Mouse (Mus musculus): Measurements from ENCODE around the gene Slbp. TPM values are rescaled to one million over a fixed set of nuclear protein-coding genes. Genes with fewer than 3 reads are reported as not detected.
A peak's percentile ranks its signal among the peaks of the same experiment; 100 is the strongest.

Gene Slbp
- polyA plus RNA-seq, 1 experiment from 2014 or later: 138 TPM

DNA sequence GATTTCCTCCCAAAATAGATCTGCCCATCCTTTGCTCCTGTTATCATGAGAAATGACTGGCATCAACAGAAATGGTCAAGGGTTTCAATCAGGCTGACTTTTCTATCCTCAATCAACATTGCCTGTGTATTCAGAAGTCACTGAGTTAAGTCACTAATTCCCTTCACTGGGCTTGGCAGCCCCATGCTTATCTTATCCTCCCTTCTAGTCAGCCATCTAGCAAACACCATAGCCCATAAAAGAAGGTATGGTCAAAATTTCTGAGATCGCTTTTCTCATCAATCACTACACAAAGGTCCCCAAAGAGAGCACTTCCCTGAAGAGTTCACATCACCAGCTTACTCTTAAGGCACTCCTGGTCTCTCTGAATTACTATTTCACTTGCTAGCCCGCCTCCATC, 1.4 kb downstream of the Slbp start:
- H3K36me3 ChIP-seq (ENCODE audit: control insufficient read depth, insufficient read depth): peaks cover 43% of the 10 kb centered on the region
- H3K4me1 ChIP-seq (ENCODE audit: control insufficient read depth, insufficient read depth, low read length): peaks cover 23% of the 10 kb centered on the region

GRCm38 (mm10) chr5:33640652-33641051, 11.7 kb downstream of the Slbp start:
- H3K4me1 ChIP-seq (ENCODE audit: control insufficient read depth, insufficient read depth, low read length): no peaks in the 10 kb centered on the region
- H3K36me3 ChIP-seq (ENCODE audit: control insufficient read depth, insufficient read depth): peaks cover 59% of the 10 kb centered on the region
- no peak for ATAC-seq (replicated peaks; ENCODE audit: extremely low read depth, insufficient read depth, low FRiP score)
- H3K27me3 ChIP-seq (ENCODE audit: control insufficient read depth, insufficient read depth, low read length): no peaks in the 10 kb centered on the region
- no peak overlapping the region for H3K4me2 ChIP-seq (ENCODE audit: low read depth, low read length)
- H3K27ac ChIP-seq (ENCODE audit: low read length): no peak overlapping the region
- 37% methylated on average over 3 of the region's 3 CpGs for WGBS
- H3K4me3 ChIP-seq (ENCODE audit: low read length): no peak overlapping the region
- no peaks in the 10 kb centered on the region for H3K9me3 ChIP-seq (replicated peaks; ENCODE audit: control insufficient read depth, low read length)
- H3K9ac ChIP-seq (ENCODE audit: low read length): no peak overlapping the region

More for the DNA sequence above, 1.4 kb downstream of the Slbp start:
- Histone ChIP-seq H3K4me2 (ENCODE audit: low read depth, low read length) (peak overlapping the region; percentile 74), H3K9me3 (replicated peaks; ENCODE audit: control insufficient read depth, low read length) (no peaks in the 10 kb centered on the region), H3K27ac (ENCODE audit: low read length) (peak overlapping the region; percentile 87), H3K4me3 (ENCODE audit: low read length) (peak overlapping the region; percentile 68), H3K27me3 (ENCODE audit: control insufficient read depth, insufficient read depth, low read length) (no peaks in the 10 kb centered on the region), H3K9ac (ENCODE audit: low read length) (peak overlapping the region; percentile 69)
- ATAC-seq (replicated peaks; ENCODE audit: extremely low read depth, insufficient read depth, low FRiP score): no peak
- 12% methylated on average over 2 of the region's 2 CpGs for WGBS

- H3K9me3 ChIP-seq (replicated peaks; ENCODE audit: control insufficient read depth, low read length): no peaks in the 10 kb centered on the region
- H3K27ac ChIP-seq (ENCODE audit: low read length): no peak overlapping the region
- H3K4me2 ChIP-seq (ENCODE audit: low read depth, low read length): no peak overlapping the region
- no peaks in the 10 kb centered on the region for H3K27me3 ChIP-seq (ENCODE audit: control insufficient read depth, insufficient read depth, low read length)
- no peak overlapping the region for H3K4me3 ChIP-seq (ENCODE audit: low read length)
- WGBS: 48% methylated on average over 4 of the region's 4 CpGs
- peaks cover 46% of the 10 kb centered on the region for H3K36me3 ChIP-seq (ENCODE audit: control insufficient read depth, insufficient read depth)
- ATAC-seq (replicated peaks; ENCODE audit: extremely low read depth, insufficient read depth, low FRiP score): no peak
- no peak overlapping the region for H3K9ac ChIP-seq (ENCODE audit: low read length)
- no peaks in the 10 kb centered on the region for H3K4me1 ChIP-seq (ENCODE audit: control insufficient read depth, insufficient read depth, low read length)
These were observed 13.5 kb downstream of the Slbp start for GRCm38 (mm10) chr5:33638826-33639225.

DNA sequence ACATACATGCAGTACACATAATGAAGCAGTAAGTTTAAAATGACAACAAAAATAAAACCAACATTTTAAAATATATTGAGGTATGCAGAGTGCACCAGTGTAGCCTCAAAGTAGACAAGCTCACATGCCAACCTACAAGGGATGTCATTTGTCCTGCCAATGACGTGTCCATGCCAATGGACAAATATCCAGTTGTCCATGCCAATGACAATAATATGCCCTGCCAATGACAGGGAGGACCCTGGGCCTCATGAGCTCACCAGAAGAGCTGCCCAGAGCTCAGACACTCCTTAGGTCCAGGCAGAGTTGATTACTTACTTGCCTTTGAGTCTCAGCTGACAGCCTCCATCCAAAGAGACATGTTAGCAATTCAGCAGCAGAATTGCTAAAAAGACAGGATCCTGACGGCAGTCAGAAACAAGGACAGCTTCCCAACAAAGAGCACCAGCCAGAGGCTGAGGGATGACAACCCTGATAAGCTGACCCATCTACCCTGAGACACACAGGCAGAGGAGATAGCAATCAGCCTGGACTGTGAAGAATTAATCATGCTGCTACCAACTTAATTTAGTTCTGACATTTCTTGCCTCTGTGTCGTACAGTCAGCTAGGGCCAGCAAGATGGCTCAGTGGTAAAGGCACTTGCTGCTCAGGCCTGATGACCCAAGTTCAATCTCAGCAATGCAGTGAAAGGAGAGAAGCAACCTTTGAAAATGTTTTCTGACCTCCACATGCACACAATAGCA, 14.6 kb downstream of the Slbp start:
- 74% methylated on average over 3 of the region's 3 CpGs for WGBS
- peaks cover 36% of the 10 kb centered on the region for H3K36me3 ChIP-seq (ENCODE audit: control insufficient read depth, insufficient read depth)

DNA sequence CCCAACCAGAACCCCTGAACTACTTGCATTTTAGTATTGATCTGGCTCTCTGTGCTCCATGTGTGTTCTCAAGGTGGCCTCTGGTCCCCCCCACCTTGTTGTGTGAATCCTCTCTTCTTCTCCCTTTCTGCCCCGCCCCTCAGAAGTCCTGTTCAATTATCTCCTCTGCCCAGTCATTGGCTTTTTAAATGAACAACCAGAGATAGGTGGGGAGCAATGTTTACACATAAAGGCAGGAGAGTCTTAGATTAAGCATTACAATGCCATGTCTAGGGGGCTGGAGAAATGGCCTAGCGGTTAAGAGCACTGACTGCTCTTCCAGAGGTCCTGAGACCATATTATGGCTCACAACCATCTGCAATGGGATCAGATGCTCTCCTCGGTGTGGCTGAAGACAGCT, 17.0 kb downstream of the Slbp start:
- WGBS: 87% methylated on average over 3 of the region's 3 CpGs
- no peak for ATAC-seq (replicated peaks; ENCODE audit: extremely low read depth, insufficient read depth, low FRiP score)

More for the DNA sequence above, 14.6 kb downstream of the Slbp start:
- Histone ChIP-seq H3K4me3 (ENCODE audit: low read length) (no peak overlapping the region), H3K27me3 (ENCODE audit: control insufficient read depth, insufficient read depth, low read length) (no peaks in the 10 kb centered on the region), H3K4me1 (ENCODE audit: control insufficient read depth, insufficient read depth, low read length) (no peaks in the 10 kb centered on the region), H3K27ac (ENCODE audit: low read length) (no peak overlapping the region), H3K9me3 (replicated peaks; ENCODE audit: control insufficient read depth, low read length) (no peaks in the 10 kb centered on the region), H3K9ac (ENCODE audit: low read length) (no peak overlapping the region), H3K4me2 (ENCODE audit: low read depth, low read length) (no peak overlapping the region)
- ATAC-seq (replicated peaks; ENCODE audit: extremely low read depth, insufficient read depth, low FRiP score): no peak

DNA sequence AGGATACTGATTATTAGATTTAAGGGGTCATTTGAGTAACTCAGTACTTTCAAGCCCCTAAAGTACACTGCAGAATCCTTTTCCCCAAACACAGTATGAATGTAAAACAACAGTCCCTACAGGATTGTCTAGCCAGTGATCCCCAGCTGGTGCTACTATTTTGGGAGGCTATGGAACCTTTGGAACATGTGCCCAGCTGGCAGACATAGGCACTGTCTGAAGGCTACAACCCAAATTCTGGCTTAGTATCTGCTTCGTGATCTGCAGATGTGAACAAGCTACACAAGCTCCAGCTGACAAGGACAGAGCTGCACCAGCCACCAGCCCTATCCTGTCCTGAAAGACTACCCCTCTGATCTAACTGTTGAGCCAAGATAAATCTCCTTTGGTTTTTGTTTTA, 19.8 kb downstream of the Slbp start:
- Histone ChIP-seq H3K9me3 (replicated peaks; ENCODE audit: control insufficient read depth, low read length) (no peaks in the 10 kb centered on the region), H3K27me3 (ENCODE audit: control insufficient read depth, insufficient read depth, low read length) (no peaks in the 10 kb centered on the region), H3K4me1 (ENCODE audit: control insufficient read depth, insufficient read depth, low read length) (peaks cover 19% of the 10 kb centered on the region), H3K36me3 (ENCODE audit: control insufficient read depth, insufficient read depth) (peaks cover 8% of the 10 kb centered on the region), H3K9ac (ENCODE audit: low read length) (no peak overlapping the region), H3K4me3 (ENCODE audit: low read length) (no peak overlapping the region), H3K4me2 (ENCODE audit: low read depth, low read length) (no peak overlapping the region), H3K27ac (ENCODE audit: low read length) (no peak overlapping the region)
- WGBS: 79% methylated on average over 1 of the region's 1 CpGs
- ATAC-seq (replicated peaks; ENCODE audit: extremely low read depth, insufficient read depth, low FRiP score): no peak

More for the DNA sequence above, 17.0 kb downstream of the Slbp start:
- H3K4me1 ChIP-seq (ENCODE audit: control insufficient read depth, insufficient read depth, low read length): peaks cover 6% of the 10 kb centered on the region; the same call in 1 of the 2 replicates
- no peak overlapping the region for H3K9ac ChIP-seq (ENCODE audit: low read length)
- H3K36me3 ChIP-seq (ENCODE audit: control insufficient read depth, insufficient read depth): peaks cover 22% of the 10 kb centered on the region
- no peaks in the 10 kb centered on the region for H3K9me3 ChIP-seq (replicated peaks; ENCODE audit: control insufficient read depth, low read length)
- no peak overlapping the region for H3K4me2 ChIP-seq (ENCODE audit: low read depth, low read length)
- no peak overlapping the region for H3K4me3 ChIP-seq (ENCODE audit: low read length)
- no peak overlapping the region for H3K27ac ChIP-seq (ENCODE audit: low read length)
- H3K27me3 ChIP-seq (ENCODE audit: control insufficient read depth, insufficient read depth, low read length): no peaks in the 10 kb centered on the region

- Histone ChIP-seq H3K27me3 (ENCODE audit: control insufficient read depth, insufficient read depth, low read length) (no peaks in the 10 kb centered on the region), H3K4me2 (ENCODE audit: low read depth, low read length) (peak overlapping the region; percentile 91), H3K4me1 (ENCODE audit: control insufficient read depth, insufficient read depth, low read length) (peaks cover 23% of the 10 kb centered on the region), H3K36me3 (ENCODE audit: control insufficient read depth, insufficient read depth) (0 out of 2 replicates have a peak, but pooled peaks cover 3% of the 10 kb centered on the region), H3K9ac (ENCODE audit: low read length) (peak overlapping the region; percentile 78; the same call in 1 of the 2 replicates), H3K27ac (ENCODE audit: low read length) (peak overlapping the region; percentile 83; the same call in 1 of the 2 replicates), H3K9me3 (replicated peaks; ENCODE audit: control insufficient read depth, low read length) (no peaks in the 10 kb centered on the region), H3K4me3 (ENCODE audit: low read length) (peak overlapping the region; percentile 73)
- ATAC-seq (replicated peaks; ENCODE audit: extremely low read depth, insufficient read depth, low FRiP score): no peak
- 55% methylated on average over 4 of the region's 4 CpGs for WGBS
These were observed 21.8 kb downstream of the Slbp start for GRCm38 (mm10) chr5:33630615-33631014.

DNA sequence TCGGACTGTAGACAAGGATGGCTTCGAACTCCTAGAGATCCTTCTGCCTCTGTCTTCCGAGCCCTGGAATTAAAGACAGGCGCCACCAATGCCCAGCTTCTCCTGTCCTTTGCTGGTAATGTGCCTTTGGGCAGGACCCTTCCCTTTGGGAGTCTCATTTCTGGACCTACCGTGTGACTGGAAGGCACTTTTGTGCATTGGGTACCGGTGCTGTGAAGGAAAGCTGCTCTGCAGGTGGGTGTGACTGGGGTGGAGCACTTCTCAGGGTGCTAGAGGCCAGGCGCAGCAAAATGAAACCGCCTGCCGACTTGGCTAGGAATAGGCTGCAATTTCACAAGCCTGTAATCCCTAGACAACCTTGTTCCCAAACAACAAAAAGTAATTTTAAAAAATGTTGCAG, 22.3 kb downstream of the Slbp start:
- no peak for ATAC-seq (replicated peaks; ENCODE audit: extremely low read depth, insufficient read depth, low FRiP score)
- Histone ChIP-seq H3K9ac (ENCODE audit: low read length) (peak overlapping the region; percentile 78), H3K27ac (ENCODE audit: low read length) (peak overlapping the region; percentile 83), H3K36me3 (ENCODE audit: control insufficient read depth, insufficient read depth) (no peaks in the 10 kb centered on the region), H3K27me3 (ENCODE audit: control insufficient read depth, insufficient read depth, low read length) (no peaks in the 10 kb centered on the region), H3K4me3 (ENCODE audit: low read length) (peak overlapping the region; percentile 73), H3K4me2 (ENCODE audit: low read depth, low read length) (peak overlapping the region; percentile 91), H3K4me1 (ENCODE audit: control insufficient read depth, insufficient read depth, low read length) (peaks cover 23% of the 10 kb centered on the region), H3K9me3 (replicated peaks; ENCODE audit: control insufficient read depth, low read length) (no peaks in the 10 kb centered on the region)
- 2% methylated on average over 9 of the region's 9 CpGs for WGBS

DNA sequence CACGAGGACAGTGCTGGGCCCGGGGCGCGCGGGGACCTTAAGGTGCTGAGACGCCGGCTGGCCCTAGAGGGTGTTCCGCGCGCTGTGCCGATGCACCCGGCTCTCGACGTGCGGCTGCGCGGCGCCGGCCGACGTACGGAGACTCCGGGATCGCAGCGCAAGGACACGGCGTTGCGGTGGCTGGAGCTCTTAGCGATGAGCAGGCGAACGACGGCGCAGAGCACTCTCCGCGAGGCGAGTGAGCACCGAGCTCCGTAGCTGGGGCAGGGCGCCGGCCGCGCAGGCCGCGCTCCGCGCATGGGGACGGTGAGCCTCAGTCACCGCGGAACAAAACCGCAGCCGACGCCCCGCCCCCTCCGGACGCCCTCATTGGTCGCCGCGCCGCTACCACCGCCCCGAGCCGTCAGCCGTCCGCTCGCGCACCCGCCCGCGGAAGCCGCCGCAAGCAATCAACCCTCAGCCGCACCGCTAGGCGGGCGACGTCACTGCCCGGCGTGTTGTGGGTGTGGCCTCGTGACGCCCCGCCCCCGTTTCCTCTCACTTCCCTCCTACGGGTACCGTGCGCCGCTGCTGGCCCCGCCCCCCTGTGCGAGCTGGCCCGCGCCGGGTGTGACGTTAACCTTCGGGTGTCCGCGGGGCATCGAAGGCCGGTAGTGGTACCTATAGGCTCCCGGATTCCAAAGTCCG, 22.9 kb downstream of the Slbp start, which contains the start of the genes Fam53a and Gm9903:
TSS of gene Fam53a (minus strand) at position 335 of the 687 bp plus-strand sequence.
TSS of gene Gm9903 (plus strand) at position 625 of the 687 bp plus-strand sequence.
- Histone ChIP-seq H3K4me3 (ENCODE audit: low read length) (peak within 1 kb of the TSS; percentile 73), H3K27ac (ENCODE audit: low read length) (peak within 1 kb of the TSS; percentile 91), H3K27me3 (ENCODE audit: control insufficient read depth, insufficient read depth, low read length) (no peaks in the 10 kb centered on the region), H3K36me3 (ENCODE audit: control insufficient read depth, insufficient read depth) (no peaks in the 10 kb centered on the region), H3K4me2 (ENCODE audit: low read depth, low read length) (peak within 1 kb of the TSS; percentile 91), H3K9me3 (replicated peaks; ENCODE audit: control insufficient read depth, low read length) (no peaks in the 10 kb centered on the region), H3K9ac (ENCODE audit: low read length) (peak within 1 kb of the TSS; percentile 85), H3K4me1 (ENCODE audit: control insufficient read depth, insufficient read depth, low read length) (peaks cover 23% of the 10 kb centered on the region)
- under 1% methylated on average over 96 of the region's 99 CpGs for WGBS
- peak; percentile 97 for ATAC-seq (replicated peaks; ENCODE audit: extremely low read depth, insufficient read depth, low FRiP score)
